Mouse (Mus musculus) adrenal gland, adult 8-10 months (tissue): Measurements from ENCODE around the gene Snap23. TPM values are rescaled to one million over a fixed set of nuclear protein-coding genes. Genes with fewer than 3 reads are reported as not detected.
A peak's percentile ranks its signal among the peaks of the same experiment; 100 is the strongest.
"Not testable (repeated sequence)": the region's sequence is repeated elsewhere in the genome, so short reads cannot be mapped to it uniquely, and the experiment has no call there.

Experiments used
- DNase-seq: peaks from one replicate; pipeline ENCODE4 v3.0.0; 2022
- total RNA-seq, 4 experiments: library from RNA; stranded (reverse); gene quantifications; 2 replicates each; pipeline ENCODE4 v1.2.4; 2022

Gene Snap23
- total RNA-seq: 10 to 100 TPM; 54.4 to 73.3 (median 64.1) TPM

DNA sequence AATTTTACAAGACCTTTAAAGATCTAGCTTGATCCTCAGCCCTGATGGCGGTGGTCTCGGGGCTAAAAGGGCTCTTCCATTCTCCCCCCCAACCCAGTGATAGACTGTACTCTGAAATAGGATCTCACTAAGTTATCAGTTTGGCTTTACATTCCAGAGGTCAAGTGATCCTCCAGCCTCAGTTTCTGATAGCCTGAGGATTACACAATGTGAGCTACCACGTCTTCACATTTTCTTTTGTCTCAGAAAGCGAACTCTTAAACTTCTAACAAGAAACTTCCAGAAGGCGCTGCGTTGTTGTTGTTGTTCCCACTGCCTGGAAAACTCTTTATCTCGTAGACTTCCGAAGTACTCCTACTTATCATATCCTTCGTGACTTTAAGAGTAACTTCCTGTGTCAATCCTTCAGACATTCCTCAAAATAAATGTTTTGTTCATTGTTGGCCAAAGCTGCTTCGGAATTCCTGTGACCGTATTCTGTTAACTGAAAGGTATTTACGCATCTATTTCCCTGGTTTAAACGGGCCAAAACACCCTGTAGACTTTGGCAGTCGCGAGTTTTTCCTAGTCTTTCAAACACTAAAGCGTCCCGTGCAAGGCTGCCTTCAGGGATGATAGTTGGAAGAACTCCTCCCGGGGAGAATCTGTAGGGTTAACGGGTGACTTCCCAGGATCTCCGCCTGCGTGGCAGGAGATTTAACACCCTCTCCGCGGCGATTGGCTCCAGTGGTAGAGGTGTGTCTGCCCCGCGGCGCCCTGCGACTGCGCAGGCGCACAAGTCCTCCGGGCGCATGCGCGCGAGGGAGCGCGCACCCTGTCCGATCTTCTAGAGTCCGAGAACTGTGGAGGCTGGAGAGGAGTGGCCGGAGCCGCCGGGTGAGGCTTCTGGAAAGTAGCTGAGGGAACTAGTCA, at the start of gene Snap23:
Gene Snap23, plus strand, starts transcription at position 786 of the 912 bp plus-strand sequence.
- peak; percentile 96 for DNase-seq

DNA sequence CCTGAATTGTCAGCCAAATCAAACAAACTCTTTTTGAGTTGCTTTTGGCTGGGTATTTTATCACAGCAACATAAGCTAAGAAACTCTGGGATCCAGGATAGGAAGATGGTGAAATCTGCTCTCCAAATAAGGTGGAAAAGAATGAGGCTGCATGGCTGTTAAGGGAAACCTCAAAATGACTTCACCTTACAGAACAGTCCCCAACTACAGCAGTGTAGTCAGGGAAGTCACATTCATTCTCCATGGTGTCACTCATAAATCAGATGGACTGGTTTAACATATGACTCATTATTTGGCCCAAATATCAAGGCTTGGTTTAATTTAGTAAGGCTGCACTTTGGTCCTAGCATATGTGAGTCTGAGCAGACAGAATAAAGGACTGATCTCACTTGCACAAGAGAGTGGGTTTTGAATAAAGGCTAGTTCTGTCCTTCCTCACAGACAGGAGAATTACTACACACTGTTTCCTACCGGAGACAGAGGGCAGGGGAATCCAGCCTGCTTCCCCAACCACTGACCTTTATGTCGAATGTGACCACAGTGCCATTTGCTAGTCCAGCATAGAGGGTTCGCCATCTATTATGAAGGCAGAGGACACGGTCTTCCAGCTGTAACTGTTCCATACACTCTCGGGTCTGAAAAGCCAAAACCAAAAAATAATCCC, 48.8 kb upstream of the Snap23 start:
- DNase-seq: no peak

DNA sequence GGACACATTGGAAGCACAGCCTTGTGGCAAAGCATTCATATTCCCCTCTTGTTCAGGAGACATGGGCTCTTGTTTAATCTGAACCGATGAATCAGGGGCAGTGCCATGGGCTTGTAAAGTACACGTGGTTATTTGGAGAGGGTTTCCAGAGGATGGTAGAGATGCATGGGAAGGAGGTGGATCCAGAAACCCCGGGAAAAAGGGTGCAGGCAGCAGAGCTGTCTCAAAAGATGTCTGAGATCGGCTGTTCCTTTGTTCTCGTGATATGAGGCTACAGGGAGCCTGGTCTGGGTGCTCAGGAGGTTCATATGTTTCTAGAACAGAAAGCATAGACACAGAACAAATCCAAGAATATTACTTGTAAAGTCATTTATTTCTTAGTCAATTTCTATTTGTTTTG, 40.7 kb upstream of the Snap23 start:
- DNase-seq: no peak

DNA sequence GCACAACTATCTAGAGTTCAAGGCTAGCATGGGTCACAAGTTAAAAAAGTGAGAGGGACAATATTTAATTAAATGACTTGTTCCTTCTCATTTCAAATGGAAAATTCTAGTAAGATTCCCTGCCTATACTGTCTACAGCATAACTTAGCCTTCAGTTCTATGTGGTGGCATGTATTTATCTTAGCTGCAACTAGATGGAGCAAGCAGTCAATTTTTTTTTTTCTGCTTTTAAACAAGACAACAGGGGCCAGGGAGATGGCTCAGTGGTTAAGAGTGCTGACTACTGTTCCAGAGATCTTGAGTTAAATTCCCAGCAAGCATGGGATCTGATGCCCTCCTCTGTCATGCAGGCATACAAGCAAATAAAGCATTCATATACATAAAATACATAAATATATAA, 37.9 kb upstream of the Snap23 start:
- no peak for DNase-seq

DNA sequence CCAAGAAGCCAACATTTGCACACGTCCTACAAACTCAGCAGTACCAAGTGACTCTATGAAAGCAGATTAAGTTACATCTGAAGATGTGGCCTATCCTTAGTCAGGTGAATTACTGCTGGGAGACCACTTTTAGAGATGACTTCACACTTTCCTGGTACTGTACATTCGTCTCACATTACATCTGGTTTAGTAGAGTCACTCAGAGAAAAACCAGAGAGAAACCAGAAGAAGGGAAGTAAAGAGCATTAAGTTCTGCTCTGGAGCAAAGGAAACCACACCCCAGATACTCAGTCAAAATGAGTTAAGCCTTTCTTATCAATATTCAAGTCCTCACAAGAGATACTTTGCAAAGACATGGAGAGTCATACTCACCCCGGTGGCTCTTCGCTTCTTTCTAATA, 36.2 kb upstream of the Snap23 start:
- DNase-seq: no peak

DNA sequence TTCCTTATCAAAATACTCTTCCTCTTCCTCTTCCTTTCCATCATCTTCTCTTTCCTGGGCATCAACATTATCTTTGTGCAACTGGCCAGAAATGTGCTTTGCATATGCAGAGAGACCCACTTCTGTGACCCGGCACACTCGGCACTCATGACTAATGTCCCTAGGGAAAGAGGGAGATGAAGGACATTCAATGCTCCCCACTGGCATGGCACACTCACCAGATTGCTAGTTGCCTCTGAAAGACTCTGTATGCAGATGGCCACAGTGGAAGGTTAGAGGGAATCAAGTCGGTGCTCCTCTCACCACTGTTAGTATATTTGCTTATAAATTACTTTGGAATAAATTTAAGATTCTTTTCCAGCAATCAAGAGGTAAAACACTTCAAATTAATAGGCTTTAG, 28.1 kb upstream of the Snap23 start:
- no peak for DNase-seq

DNA sequence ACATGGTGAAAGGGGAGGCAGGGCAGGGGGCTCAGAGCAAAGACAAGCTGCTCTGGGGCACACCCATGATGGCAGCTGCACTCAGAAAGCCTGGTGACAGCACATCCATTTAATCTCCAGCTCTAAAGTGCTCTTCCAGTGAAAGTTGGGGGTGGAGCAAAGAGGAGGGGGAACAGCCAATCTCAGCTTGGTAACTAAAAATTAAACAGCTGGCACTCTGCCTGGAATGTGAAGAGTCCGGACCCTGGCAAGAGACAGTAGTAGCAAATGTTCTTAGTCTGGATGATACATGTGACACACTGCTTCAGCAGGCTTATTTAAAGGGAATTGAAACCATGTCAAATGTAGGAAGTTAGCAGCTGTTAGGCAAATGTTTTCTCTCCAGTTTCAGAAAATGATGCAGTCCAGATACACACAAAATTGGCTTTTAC, 27.7 kb upstream of the Snap23 start:
- DNase-seq: peak; percentile 46

DNA sequence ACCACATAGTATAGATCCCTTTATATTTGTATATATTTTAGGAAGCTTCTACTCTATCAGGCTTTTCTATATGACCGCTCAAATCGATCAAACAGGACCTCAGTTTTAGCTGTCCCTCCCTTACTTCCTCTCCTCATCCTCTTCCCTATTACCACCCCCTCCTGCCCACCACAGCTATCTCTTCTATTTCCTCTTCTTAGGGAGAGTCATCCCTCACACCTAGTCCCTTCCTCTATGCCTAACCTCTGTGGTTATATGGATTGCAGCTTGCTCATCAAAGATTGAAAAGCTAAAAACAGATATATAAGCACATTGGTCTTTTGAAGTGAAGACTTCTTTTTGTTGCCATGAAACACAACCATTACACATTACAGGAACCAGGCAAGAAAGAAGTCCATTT, 22.7 kb upstream of the Snap23 start:
- DNase-seq: no peak

DNA sequence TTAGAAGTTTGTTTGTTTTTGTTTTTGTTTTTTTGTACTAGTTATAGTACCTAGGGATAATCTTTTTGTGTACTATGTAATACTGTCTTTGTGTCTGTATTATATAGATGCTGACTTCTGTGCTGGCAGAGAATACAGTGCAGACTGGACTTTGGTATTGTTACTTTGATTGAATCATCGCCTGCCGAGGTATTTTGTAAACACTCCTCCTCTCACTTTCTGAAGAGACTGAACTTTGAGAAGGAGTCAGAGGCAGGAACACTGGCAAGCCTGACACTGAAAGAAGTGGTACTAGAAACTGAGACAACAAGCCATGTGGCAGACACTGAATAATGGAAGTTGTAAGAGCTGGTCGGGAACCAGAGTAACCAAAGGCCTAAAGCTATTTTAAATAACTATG, 10.6 kb upstream of the Snap23 start:
- DNase-seq: no peak

DNA sequence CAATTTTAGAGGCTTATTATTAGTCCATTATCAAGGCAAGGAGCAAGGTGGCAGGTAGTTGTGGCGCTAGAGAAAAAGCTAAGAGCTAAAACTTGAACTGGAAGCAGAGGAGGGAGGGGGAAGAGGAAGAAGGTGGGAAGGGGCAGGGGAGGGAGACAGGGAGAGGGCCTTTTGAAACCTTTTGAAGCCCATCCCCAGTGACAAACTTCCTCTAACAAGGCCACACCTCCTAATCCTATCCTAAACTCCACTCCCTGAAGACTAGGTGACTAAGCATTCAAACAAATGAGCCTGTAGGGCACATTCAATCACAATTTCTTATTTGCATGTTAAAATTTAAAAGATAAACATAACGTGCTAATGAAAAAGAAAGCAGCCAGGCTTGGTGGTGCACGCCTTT, 8.7 kb upstream of the Snap23 start:
- no peak for DNase-seq

DNA sequence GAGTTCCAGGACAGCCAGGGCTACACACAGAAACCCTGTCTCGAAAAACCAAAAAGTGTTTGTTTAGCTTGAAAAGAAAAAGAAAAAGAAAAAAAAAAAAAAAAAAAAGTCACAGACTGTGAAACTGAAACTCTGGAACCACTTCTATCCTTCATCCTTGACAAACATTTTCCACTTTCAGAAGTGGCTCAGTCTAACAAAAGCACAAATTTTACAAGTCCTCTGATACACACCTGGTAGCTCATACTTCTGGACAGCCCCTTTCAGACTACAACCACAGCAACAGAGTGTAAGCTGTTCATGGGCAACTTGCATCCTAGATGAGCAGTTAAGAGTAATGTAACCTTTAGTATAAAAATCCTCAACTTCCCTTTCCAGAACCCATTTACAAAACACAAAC, 5.9 kb upstream of the Snap23 start:
- DNase-seq: no peak

DNA sequence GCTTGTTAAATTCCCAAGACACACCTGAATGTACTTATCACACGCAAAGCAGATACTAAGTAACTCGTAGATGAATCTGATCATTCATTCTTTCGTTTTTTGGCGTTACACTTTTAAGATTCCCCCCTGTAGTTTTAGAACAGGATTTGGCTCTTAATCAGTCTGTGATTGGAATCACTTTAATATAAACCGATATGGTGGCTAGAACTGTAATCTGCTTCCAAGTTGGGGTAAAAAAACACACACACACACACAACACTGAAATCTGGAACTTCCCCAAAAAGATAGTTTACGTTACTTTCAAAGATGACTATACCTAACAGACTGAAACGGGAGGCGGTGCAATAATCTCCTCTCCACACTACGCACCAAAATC, 4.6 kb upstream of the Snap23 start:
- no peak for DNase-seq

DNA sequence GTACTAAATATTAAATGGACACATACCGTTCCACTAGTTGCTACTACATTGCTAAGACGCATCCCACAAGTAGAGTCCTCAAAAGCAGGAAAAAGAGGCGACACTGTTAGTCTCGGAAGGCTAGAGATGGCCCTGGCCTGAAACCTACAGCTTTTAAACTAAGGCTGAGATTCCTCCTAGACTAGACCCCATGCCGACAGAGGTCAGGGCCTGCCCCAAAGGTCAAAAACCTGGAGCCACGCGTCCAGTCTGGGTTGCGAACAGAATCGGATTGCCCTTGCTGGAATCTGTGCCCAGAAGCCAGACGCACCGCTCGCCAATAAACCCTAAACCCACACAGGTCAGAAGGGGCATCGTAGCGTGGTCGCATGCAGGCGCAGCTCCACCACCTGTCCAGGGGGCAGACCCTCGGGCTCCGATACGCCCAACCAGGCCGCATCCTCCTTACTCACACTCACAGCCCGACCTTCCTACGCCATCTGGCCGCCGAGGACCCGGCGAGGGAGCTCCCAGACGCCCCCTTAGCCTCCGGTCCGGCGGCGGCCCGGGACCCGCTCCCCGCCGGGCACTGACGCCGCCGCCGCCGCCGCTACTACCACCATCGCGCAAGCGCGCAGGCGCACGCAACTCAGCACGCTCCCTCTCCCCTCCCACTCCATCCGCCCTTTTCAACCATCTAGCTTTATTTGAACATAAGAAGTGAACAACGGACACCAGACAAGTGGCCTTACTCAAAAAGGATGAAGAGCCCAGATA, 4.1 kb upstream of the Snap23 start, which contains the start of gene Zfp106:
Gene Zfp106, minus strand, starts transcription at position 609 of the 756 bp plus-strand sequence.
- peak; percentile 85 for DNase-seq

DNA sequence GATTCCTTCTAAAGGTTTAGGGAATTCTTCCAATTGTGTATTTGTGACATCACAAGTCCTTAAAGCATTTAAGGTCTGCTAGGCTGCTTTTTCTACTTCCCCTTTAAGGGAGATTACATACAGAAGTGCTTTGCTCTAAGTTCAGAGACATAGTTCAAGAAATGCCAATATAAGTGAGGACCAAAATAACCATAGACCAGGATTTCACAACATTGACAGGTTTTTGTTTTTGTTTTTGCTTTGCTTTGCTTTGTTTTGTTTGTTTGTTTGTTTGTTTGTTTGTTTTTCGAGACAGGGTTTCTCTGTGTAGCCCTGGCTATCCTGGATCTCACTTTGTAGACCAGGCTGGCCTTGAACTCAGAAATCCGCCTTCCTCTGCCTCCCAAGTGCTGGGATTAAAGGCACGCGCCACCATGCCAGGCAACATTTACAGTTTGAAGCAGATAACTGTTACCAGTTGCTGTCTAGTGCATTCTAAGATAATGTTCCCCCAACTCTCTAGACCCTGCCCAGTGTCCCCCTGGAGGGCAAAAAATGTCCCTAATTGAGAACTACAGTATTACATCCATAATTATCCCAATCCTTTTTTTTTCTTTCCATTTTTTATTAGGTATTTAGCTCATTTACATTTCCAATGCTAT, 2.8 kb upstream of the Snap23 start:
- not testable (repeated sequence) for DNase-seq

DNA sequence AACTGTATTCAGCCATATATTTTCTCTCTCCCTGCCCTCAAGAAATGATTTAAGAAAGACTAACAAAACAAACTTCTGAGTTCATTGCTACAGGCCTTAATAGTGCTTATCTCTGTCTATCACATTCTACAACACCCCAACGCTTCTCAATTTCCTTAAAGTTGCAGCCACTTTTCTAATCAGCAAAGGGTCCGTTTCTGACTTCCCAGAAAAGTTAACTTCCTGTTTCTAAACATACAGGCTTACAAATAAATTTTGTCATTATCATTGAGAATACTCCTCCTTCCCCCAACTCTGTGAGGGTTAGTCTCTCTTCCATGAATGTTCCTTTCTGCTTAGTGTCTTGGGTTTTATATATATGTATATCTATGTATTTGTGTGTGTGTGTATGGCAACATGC, 2.1 kb upstream of the Snap23 start:
- DNase-seq: no peak

DNA sequence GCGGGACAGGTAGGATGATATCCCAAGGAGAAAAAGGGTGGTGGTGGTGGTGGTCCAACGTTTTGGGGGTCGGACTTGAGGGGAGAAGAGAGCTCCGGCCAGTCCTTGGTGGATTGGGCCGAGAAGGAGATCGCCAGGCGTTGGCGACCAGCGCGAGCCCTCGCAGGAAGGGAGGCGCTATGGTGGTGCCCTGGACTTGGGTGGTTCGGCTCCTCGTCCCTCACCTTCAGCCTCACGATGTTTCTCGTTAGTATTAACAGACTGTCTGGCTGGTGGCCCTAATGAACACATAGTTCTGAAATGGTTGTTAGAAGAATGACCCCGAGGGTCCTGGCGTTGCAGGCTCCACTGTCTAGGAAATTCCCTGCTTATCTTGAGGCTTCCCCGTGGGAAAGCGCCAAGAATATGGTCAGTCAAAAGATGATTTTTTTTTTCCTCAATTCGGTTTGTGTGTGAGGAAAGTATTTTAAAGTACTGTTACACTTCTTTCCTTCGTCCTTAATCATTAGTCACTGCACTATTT, 388 bp downstream of the Snap23 start:
- no peak for DNase-seq

DNA sequence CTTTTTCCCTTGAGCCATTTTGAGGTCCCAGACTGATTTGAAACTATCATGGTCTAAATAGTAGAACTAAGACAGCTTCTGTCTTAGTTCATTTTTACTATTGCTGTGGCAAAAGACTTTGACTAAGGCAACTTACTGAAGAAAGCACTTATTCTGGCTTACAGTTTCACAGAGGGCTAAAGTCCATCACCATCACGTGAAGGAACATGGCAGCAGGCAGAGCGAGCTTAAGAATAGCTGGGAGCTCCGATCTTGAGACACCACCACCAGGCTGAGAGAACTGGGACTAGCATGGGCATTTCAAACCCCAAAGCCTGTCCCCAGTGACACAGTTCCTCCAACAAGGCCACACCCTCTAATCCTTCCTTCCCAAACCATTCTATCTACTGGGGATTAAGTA, 3.6 kb downstream of the Snap23 start:
- DNase-seq: no peak

DNA sequence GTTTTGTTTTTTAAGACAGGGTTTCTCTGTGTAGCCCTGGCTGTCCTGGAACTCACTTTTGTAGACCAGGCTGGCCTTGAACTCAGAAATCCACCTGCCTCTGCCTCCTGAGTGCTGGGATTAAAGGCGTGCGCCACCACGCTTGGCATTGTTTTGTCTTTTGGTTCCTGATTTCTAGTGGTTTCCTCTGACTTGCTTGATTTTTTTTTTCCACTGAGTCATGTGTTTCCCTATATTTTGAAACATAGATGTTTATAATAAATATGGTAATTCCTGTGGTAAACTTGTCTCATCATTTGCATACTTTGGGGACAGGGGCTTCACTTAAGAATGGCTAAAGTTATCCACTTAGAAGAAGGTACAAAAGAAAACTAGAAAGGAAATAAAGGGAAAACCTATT, 4.7 kb downstream of the Snap23 start:
- not testable (repeated sequence) for DNase-seq

DNA sequence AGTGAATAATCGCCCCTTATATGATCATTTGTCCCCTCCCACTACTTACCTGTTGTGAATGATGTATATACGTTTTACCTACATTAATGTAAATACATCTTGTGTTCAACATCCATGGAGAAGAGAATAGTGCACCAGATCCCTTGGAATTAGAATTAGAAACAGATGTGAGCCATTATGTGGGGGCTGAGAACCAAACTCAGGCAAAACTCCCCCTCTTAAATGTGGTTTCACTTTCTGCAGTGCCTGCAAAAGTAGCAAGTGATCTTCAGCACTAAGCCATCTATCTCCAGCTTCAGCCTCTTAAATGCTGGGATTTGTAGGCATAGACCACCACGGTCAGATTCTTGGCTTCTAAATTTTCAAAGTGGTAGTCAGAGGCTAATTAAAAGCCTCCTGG, 7.7 kb downstream of the Snap23 start:
- no peak for DNase-seq

DNA sequence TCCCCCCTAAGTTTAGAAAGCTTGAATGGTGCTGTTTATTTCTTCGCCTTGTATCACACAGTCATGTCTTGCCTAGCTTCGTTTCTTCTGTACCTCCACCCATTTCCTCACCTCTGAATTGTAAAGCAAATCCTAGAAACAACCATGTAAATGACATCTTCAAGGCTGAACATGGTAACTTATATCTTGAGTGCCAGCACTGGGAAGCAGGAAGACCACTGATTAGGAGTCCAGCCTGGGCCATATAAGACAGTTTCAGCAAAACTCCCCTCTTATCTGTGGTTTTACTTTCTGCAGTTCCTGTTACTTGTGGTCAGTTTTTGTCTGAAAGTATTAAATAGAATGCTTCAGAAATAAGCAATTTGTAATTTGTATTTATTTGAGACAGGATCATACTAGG, 8.5 kb downstream of the Snap23 start:
- no peak for DNase-seq

DNA sequence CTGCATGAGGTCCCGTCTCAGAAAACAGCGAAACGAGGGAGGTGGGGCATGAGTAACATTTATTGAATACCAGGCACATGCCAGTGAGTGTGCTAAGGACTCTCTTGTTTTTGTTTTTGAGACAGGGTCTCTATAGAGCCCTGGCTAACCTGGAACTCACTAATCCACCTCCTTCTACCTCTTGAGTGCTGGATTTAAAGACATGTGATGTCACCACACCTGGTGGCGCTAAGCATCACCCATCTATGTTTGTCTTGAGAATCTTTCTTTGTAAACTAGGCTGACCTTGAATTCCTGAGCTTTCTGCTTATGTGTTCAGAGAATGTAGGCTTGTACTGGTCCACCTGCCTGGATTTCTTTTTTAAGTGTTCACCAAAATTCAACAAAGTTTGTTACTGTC, 10.3 kb downstream of the Snap23 start:
- DNase-seq: no peak

DNA sequence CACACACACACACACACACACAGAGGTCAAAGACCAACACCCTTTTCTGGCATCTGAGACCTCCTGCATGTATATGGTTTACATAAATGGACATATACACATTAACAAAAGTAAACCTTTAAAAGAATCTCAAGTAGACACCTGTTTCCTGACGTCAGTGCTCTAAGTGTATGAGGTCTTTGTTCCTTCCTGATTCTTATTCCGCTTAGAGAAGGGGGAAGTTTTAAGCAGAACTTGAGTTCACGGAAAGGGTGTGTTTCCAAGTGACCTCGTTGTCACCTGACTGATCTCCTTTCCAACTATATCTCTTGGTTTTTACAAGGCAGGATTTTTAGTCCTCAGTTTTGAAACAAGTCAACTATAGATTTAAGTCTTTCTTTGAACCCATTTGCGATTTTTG, 10.8 kb downstream of the Snap23 start:
- DNase-seq: no peak
